Mouse (Mus musculus): ENCODE measurements around the gene Cpxm2. TPM values are rescaled to one million over a fixed set of nuclear protein-coding genes. Genes with fewer than 3 reads are reported as not detected.

Cpxm2 gene
- polyA plus RNA-seq, 1 experiment from 2014 or later = 1.3 TPM

DNA sequence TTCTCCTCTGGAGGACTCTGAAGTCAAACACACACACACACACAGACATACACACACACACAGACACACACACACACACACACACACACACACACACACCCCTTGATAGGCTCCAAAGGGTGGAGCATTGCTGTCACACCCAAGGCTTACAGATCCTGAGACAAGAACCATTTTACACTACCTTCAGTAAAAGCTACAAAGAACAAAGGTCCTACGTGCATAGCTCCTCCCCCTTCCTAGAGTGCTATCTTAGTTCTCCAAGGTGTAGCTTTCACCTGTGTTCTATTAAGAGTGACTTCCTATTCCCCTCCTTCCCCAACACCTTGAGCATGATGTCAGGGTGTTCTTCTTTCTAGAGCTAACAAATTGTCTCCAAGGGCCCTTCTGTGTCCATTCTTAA is 78.7 kb downstream of the Cpxm2 start:
- Histone ChIP-seq H3K36me3 (no peaks in the 10 kb centered on the region), H3K27me3 (replicated peaks) (no peaks in the 10 kb centered on the region), H3K9me3 (replicated peaks) (no peaks in the 10 kb centered on the region), H3K27ac (replicated peaks) (no peak overlapping the region), H3K4me3 (replicated peaks) (no peak overlapping the region), H3K4me2 (no peak overlapping the region), H3K9ac (replicated peaks) (no peak overlapping the region), H3K4me1 (no peaks in the 10 kb centered on the region)
- WGBS = 69% methylated on average over 1 of the region's 1 CpGs
- no peak for ATAC-seq (ENCODE audit: low FRiP score)

DNA sequence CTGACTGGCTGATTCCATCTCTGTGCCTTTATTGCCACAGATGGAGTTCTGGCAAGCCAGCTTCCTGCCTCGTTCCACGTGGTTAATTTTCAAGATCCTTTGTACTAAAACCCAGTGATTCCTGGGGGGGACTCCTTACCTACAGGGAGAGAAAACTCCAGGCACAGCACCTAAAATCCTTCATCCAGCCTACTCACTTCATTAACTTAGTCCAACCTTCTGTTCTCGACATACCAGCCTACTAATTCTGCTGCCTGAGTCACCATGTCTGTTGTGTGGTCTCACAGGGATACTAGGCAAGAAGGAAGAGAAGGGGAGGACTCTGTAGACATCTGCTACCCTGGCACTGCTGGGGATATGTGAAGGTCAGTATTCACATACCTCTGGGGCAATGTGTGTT is 80.0 kb downstream of the Cpxm2 start:
- Histone ChIP-seq H3K4me1 (no peaks in the 10 kb centered on the region), H3K4me2 (no peak overlapping the region), H3K27ac (replicated peaks) (no peak overlapping the region), H3K9ac (replicated peaks) (no peak overlapping the region), H3K4me3 (replicated peaks) (no peak overlapping the region), H3K9me3 (replicated peaks) (no peaks in the 10 kb centered on the region), H3K27me3 (replicated peaks) (no peaks in the 10 kb centered on the region), H3K36me3 (no peaks in the 10 kb centered on the region)
- WGBS = 63% methylated on average over 3 of the region's 3 CpGs
- ATAC-seq (ENCODE audit: low FRiP score) = no peak

DNA sequence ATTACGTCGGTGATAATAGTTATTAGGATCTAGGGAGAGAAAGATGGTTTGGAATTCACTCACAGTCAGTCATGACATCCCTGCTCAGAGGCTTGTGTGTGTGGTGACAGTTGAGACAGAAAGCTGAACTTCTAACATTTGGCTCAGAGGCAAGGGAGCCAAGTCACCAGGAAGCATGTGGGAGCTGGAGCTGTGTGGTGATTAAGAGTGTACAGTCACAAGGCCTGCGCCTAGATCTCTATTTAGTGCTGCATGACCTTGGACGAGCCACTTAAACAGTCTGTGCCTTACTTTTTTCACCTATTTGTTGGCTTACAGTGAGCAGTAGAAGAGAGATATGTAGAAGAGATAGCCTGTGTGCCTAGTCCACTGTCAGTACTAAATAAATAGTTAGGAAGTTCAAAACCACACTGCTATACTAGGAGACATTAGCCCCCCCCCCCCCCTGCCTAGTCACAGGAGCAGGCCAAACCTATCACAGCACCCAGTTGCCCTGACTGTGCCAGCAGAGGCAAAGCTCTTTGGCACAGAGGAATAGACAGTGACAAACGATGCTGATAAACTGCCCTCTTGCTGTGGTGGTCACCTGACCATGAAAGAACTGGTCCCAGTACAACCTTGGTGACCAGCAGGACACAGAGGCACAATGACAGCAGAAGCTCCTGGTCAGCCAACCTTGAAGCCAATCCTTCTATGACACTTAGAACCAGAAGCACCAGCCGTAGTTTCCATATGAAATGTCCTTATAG is 83.5 kb downstream of the Cpxm2 start:
- H3K27me3 ChIP-seq (replicated peaks) = no peaks in the 10 kb centered on the region
- no peaks in the 10 kb centered on the region for H3K9me3 ChIP-seq (replicated peaks)
- no peak overlapping the region for H3K9ac ChIP-seq (replicated peaks)
- WGBS = 87% methylated on average over 6 of the region's 6 CpGs
- ATAC-seq (ENCODE audit: low FRiP score) = no peak
- no peak overlapping the region for H3K4me3 ChIP-seq (replicated peaks)
- H3K36me3 ChIP-seq = no peaks in the 10 kb centered on the region
- H3K4me2 ChIP-seq = no peak overlapping the region
- H3K27ac ChIP-seq (replicated peaks) = no peak overlapping the region
- no peaks in the 10 kb centered on the region for H3K4me1 ChIP-seq

DNA sequence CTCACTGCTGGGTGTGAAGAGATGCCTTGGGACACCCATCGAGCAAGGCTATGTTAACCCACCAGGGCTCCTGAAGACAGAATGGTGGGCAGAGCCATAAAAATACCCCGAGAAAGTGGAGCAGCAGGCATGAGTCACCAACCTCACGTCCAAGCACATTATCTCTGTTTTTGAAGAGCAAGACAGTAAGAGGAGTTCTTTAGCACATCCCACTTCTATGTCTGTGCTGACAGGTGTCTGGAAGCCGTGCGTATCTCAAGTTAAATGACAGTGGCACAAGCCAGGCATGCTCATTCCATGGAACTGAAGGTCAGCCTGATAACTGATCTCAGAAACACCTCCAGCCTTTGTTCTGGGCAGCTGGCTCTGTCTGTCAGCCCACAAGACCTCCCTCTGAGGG is 86.6 kb downstream of the Cpxm2 start:
- ATAC-seq (ENCODE audit: low FRiP score) = no peak
- 78% methylated on average over 5 of the region's 5 CpGs for WGBS
- no peak overlapping the region for H3K4me3 ChIP-seq (replicated peaks)
- no peaks in the 10 kb centered on the region for H3K9me3 ChIP-seq (replicated peaks)
- no peaks in the 10 kb centered on the region for H3K36me3 ChIP-seq
- no peaks in the 10 kb centered on the region for H3K27me3 ChIP-seq (replicated peaks)
- H3K9ac ChIP-seq (replicated peaks) = no peak overlapping the region
- H3K27ac ChIP-seq (replicated peaks) = no peak overlapping the region
- H3K4me2 ChIP-seq = no peak overlapping the region
- H3K4me1 ChIP-seq = no peaks in the 10 kb centered on the region

DNA sequence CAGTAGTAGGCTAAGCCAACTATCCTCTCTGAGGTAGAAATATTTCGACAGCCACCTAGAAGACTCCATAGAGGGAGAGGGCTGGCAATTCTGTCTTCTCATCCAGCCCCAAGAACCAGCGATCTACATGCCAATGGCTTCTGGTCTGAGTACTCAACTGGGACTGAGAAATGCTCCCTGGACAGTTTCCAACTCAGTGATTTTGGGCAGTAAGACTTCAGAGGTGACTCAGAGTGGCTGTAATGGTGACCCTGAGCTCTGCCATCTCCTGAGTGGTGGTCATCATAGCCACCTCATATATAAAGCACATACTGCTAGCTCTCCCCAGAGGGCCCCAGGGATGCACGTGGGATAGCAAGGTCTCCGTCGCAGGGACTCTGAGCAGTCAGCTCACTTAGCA is 87.0 kb downstream of the Cpxm2 start:
- no peak for ATAC-seq (ENCODE audit: low FRiP score)
- H3K27me3 ChIP-seq (replicated peaks) = no peaks in the 10 kb centered on the region
- WGBS = 80% methylated on average over 5 of the region's 5 CpGs
- H3K36me3 ChIP-seq = no peaks in the 10 kb centered on the region
- H3K4me2 ChIP-seq = no peak overlapping the region
- no peaks in the 10 kb centered on the region for H3K9me3 ChIP-seq (replicated peaks)
- H3K4me1 ChIP-seq = no peaks in the 10 kb centered on the region
- no peak overlapping the region for H3K4me3 ChIP-seq (replicated peaks)
- no peak overlapping the region for H3K9ac ChIP-seq (replicated peaks)
- no peak overlapping the region for H3K27ac ChIP-seq (replicated peaks)

DNA sequence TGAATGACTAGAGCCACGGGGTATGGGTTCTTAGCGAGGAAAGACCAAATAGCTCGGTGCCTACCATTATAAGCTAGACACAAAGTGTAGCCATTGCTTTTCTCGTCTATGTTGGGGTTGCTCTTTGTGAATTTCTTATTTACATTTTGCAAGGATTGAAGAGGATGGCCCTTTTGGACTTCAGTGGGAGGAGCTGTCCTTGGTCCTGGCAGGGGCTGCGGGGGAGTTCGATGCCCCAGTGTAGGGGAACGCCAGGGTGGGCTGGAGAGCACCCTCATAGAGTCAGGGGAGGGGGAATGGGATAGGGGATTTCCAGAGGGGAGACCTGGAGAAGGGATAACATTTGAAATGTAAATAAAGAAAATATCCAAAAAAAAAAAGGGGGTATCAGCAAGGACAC is 94.4 kb downstream of the Cpxm2 start:
- no peaks in the 10 kb centered on the region for H3K36me3 ChIP-seq

DNA sequence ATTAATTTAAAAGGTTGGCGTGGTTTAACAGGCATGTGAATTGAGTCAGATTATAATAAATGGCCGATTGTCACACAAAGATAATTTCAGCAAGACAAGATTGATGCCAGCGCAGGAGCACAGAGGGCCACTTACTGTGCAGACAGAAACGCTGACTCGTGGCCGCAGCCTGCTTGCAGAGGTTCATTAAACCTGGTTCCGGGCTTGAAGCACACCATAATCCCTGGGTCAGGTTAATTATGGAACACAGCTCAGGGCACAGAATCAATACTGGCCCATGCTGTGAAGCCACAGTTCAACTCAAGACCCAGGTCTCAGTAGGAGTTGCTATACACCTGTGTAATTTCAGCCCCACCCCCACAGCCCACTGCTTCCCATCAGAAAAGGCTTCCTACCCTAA is 98.0 kb downstream of the Cpxm2 start:
- H3K27ac ChIP-seq (replicated peaks) = peak overlapping the region; percentile 33; the same call in 1 of the 2 replicates
- H3K27me3 ChIP-seq (replicated peaks) = no peaks in the 10 kb centered on the region
- ATAC-seq (ENCODE audit: low FRiP score) = peak; percentile 69; the same call in 1 of the 2 replicates
- H3K9me3 ChIP-seq (replicated peaks) = no peaks in the 10 kb centered on the region
- peaks cover 10% of the 10 kb centered on the region for H3K4me1 ChIP-seq
- H3K4me2 ChIP-seq = no peak overlapping the region
- WGBS = 34% methylated on average over 7 of the region's 7 CpGs
- no peak overlapping the region for H3K4me3 ChIP-seq (replicated peaks)
- H3K36me3 ChIP-seq = no peaks in the 10 kb centered on the region
- no peak overlapping the region for H3K9ac ChIP-seq (replicated peaks)

More for the DNA sequence above, 94.4 kb downstream of the Cpxm2 start:
- no peak for ATAC-seq (ENCODE audit: low FRiP score)
- no peaks in the 10 kb centered on the region for H3K27me3 ChIP-seq (replicated peaks)
- no peak overlapping the region for H3K4me2 ChIP-seq
- peaks cover 10% of the 10 kb centered on the region for H3K4me1 ChIP-seq
- no peak overlapping the region for H3K27ac ChIP-seq (replicated peaks)
- H3K9ac ChIP-seq (replicated peaks) = no peak overlapping the region
- no peaks in the 10 kb centered on the region for H3K9me3 ChIP-seq (replicated peaks)
- 83% methylated on average over 7 of the region's 7 CpGs for WGBS
- no peak overlapping the region for H3K4me3 ChIP-seq (replicated peaks)

DNA sequence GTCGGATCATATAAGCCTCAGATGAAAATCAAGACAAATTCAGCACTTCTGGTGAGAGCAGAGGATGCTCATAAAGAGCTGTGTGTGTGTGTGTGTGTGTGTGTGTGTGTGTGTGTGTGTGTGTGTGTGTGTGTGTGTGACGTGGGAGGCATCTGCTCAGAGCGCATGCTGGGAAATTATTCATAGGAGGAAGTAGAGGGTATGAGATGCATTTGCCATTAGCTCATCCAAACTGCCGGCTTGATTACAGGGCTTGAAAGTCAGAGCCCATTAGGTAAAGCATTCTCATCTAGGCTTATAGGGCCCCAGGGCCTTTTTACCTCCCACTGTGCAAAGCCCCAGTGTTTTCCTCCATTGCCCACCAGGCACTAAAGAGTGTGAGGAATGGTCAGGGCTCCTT is 107.9 kb downstream of the Cpxm2 start:
- ATAC-seq (ENCODE audit: low FRiP score) = peak; percentile 65
- 13% methylated on average over 4 of the region's 4 CpGs for WGBS
- no peak overlapping the region for H3K27ac ChIP-seq (replicated peaks)
- H3K27me3 ChIP-seq (replicated peaks) = no peaks in the 10 kb centered on the region
- no peak overlapping the region for H3K4me2 ChIP-seq
- peaks cover 20% of the 10 kb centered on the region for H3K4me1 ChIP-seq
- no peaks in the 10 kb centered on the region for H3K9me3 ChIP-seq (replicated peaks)
- no peaks in the 10 kb centered on the region for H3K36me3 ChIP-seq
- H3K4me3 ChIP-seq (replicated peaks) = no peak overlapping the region
- no peak overlapping the region; the same call in 1 of the 2 replicates for H3K9ac ChIP-seq (replicated peaks)

DNA sequence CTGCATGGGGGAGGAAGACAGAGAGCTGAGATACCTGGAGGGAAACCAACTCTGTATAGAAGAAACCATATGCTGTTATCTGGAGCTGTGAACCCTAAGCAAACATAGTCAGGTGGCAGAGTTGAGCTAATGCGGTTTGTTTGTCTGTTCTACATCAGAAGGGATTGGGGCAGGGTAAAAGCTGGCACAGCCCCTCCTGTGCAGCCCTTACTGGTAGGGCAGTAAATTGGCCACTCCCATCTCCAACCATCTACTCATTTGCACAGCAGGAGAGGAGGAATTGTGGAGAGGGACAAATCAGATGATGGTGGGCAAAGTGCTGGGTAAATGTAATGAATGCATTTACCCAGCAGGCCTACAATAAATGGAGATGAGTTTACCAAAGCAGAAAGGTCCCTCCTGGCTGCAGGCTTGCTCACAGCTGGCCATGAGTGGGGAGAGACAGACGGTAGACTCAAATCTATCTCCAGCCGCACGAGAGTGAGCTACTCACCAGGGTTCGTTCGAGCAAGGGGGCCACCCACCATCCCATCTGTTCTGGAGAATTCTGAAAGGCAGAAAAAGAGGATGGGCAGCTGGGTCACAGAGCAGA is 122.5 kb downstream of the Cpxm2 start:
- Histone ChIP-seq H3K9ac (replicated peaks) (no peak overlapping the region), H3K4me1 (peaks cover 9% of the 10 kb centered on the region; the same call in 1 of the 2 replicates), H3K36me3 (no peaks in the 10 kb centered on the region), H3K27me3 (replicated peaks) (no peaks in the 10 kb centered on the region), H3K27ac (replicated peaks) (no peak overlapping the region), H3K4me2 (no peak overlapping the region), H3K4me3 (replicated peaks) (no peak overlapping the region), H3K9me3 (replicated peaks) (no peaks in the 10 kb centered on the region)
- WGBS = 12% methylated on average over 6 of the region's 6 CpGs
- ATAC-seq (ENCODE audit: low FRiP score) = no peak

DNA sequence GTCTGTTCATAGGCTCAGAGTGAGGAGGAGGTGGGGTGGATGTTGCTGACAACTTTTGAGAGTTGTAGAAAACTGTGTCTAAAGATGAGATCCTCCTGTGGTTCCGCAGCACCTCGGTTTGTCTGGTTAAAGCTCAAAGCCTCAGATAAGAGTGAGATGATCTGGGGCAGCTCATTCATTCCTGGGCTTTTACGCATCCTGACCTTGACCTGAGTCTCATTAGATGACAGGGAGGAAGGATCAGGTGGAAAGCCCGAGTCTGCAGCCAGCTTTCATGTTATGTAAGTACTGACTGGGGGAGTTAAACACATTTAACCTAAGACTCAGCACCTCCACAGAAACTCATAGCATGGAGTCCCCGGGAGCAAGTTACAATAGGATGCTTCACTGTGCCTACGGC is 127.9 kb downstream of the Cpxm2 start:
- Histone ChIP-seq H3K36me3 (no peaks in the 10 kb centered on the region), H3K27ac (replicated peaks) (no peak overlapping the region), H3K27me3 (replicated peaks) (0 out of 2 replicates have a peak, but pooled peaks cover 2% of the 10 kb centered on the region), H3K9me3 (replicated peaks) (no peaks in the 10 kb centered on the region), H3K9ac (replicated peaks) (no peak overlapping the region), H3K4me3 (replicated peaks) (no peak overlapping the region), H3K4me1 (peaks cover 1% of the 10 kb centered on the region; the same call in 1 of the 2 replicates), H3K4me2 (no peak overlapping the region)
- ATAC-seq (ENCODE audit: low FRiP score) = no peak
- WGBS = 80% methylated on average over 6 of the region's 6 CpGs

DNA sequence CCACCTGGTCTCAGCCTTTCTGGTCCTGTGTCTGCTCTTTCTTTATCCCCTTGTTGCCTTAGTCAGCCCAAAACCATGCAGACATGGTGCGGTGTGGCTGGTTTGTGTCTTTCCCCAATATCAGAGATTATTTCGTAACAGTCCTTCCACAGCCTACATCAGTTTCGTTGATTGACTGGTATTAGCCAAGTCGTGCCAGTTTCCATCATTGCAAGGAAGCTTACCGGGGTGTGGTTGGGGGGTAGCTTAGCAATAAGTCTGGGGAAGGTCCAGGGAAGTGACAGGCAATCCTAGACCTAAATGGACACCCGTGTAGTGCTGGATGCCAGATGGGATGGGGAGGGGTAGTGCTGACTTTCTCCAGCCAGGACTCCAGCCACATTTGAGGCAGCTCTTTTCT is 128.9 kb downstream of the Cpxm2 start:
- Histone ChIP-seq H3K9me3 (replicated peaks) (no peaks in the 10 kb centered on the region), H3K27ac (replicated peaks) (no peak overlapping the region), H3K4me1 (no peaks in the 10 kb centered on the region), H3K4me3 (replicated peaks) (no peak overlapping the region), H3K4me2 (no peak overlapping the region), H3K27me3 (replicated peaks) (0 out of 2 replicates have a peak, but pooled peaks cover 2% of the 10 kb centered on the region), H3K9ac (replicated peaks) (no peak overlapping the region), H3K36me3 (no peaks in the 10 kb centered on the region)
- WGBS = 71% methylated on average over 6 of the region's 6 CpGs
- ATAC-seq (ENCODE audit: low FRiP score) = no peak

DNA sequence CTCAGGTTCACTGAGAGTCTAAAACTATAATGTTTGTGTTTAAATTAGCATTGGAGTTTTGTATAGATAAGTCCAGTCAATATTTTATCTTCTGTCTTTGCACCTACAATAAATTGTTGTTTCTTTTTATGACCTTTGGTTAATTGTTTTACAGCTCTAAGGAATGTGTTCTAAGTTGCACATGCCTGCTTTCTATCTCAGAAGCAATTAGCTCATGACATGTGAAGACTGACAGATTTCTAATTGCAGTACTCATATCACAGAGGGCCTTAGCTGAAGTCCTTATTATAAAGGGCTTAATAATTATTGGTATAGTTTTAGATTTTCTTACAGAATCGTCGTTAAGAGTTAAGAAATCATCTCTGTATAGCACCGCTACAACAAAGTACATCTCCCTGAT is 138.6 kb downstream of the Cpxm2 start:
- no peaks in the 10 kb centered on the region for H3K9me3 ChIP-seq (replicated peaks)
- H3K9ac ChIP-seq (replicated peaks) = no peak overlapping the region
- peaks cover 14% of the 10 kb centered on the region for H3K4me1 ChIP-seq
- no peak overlapping the region for H3K27ac ChIP-seq (replicated peaks)
- 66% methylated on average over 3 of the region's 3 CpGs for WGBS
- no peaks in the 10 kb centered on the region for H3K27me3 ChIP-seq (replicated peaks)
- ATAC-seq (ENCODE audit: low FRiP score) = no peak
- H3K4me3 ChIP-seq (replicated peaks) = no peak overlapping the region
- no peaks in the 10 kb centered on the region for H3K36me3 ChIP-seq
- H3K4me2 ChIP-seq = no peak overlapping the region
